Mouse (Mus musculus): ENCODE results near the gene Rsrc2.
"Not testable (repeated sequence)": the region's sequence is repeated elsewhere in the genome, so short reads cannot be mapped to it uniquely, and the experiment has no call there.

Rsrc2 gene

GRCm38 (mm10) chr5:123749065-123750064 lies at the start of gene Rsrc2, which contains the start of gene Kntc1:
Gene Rsrc2, minus strand, starts transcription at chr5:123749414.
Gene Kntc1, plus strand, starts transcription at chr5:123749716.
- DNase-seq (ENCODE audit: low read depth), result peak; percentile 99

- no peak for DNase-seq (ENCODE audit: low read depth)
Measured at GRCm38 (mm10) chr5:123793081-123793480, 43.9 kb upstream of the Rsrc2 start.

GRCm38 (mm10) chr5:123788976-123789375 lies 39.8 kb upstream of the Rsrc2 start:
- no peak for DNase-seq (ENCODE audit: low read depth)

- no peak for DNase-seq (ENCODE audit: low read depth)
Measured at GRCm38 (mm10) chr5:123781864-123782263, 32.6 kb upstream of the Rsrc2 start.

GRCm38 (mm10) chr5:123780716-123781115 lies 31.5 kb upstream of the Rsrc2 start:
- no peak for DNase-seq (ENCODE audit: low read depth)

- DNase-seq (ENCODE audit: low read depth), result no peak
Measured at GRCm38 (mm10) chr5:123773441-123773840, 24.2 kb upstream of the Rsrc2 start.

GRCm38 (mm10) chr5:123766455-123766854 lies 17.2 kb upstream of the Rsrc2 start:
- DNase-seq (ENCODE audit: low read depth), result not testable (repeated sequence)

- DNase-seq (ENCODE audit: low read depth), result no peak
Measured at GRCm38 (mm10) chr5:123765506-123765905, 16.3 kb upstream of the Rsrc2 start.

- DNase-seq (ENCODE audit: low read depth), result no peak
Measured at GRCm38 (mm10) chr5:123748339-123749064, 712 bp downstream of the Rsrc2 start.

- DNase-seq (ENCODE audit: low read depth), result no peak
Measured at GRCm38 (mm10) chr5:123747604-123748003, 1.6 kb downstream of the Rsrc2 start.

GRCm38 (mm10) chr5:123746253-123746652 lies 3.0 kb downstream of the Rsrc2 start:
- DNase-seq (ENCODE audit: low read depth), result no peak

GRCm38 (mm10) chr5:123744358-123744757 lies 4.9 kb downstream of the Rsrc2 start:
- DNase-seq (ENCODE audit: low read depth), result no peak

- DNase-seq (ENCODE audit: low read depth), result no peak
Measured at GRCm38 (mm10) chr5:123730981-123731380, 18.2 kb downstream of the Rsrc2 start.

GRCm38 (mm10) chr5:123723816-123724215 lies 25.4 kb downstream of the Rsrc2 start:
- not testable (repeated sequence) for DNase-seq (ENCODE audit: low read depth)

GRCm38 (mm10) chr5:123720328-123721311 lies 28.6 kb downstream of the Rsrc2 start, which contains the start of gene Zcchc8:
Gene Zcchc8, minus strand, starts transcription at chr5:123721100.
- peak; percentile 98 for DNase-seq (ENCODE audit: low read depth)

- DNase-seq (ENCODE audit: low read depth), result no peak
Measured at GRCm38 (mm10) chr5:123714622-123715021, 34.6 kb downstream of the Rsrc2 start.

GRCm38 (mm10) chr5:123713782-123714181 lies 35.4 kb downstream of the Rsrc2 start:
- DNase-seq (ENCODE audit: low read depth), result no peak

- DNase-seq (ENCODE audit: low read depth), result no peak
Measured at GRCm38 (mm10) chr5:123709571-123709970, 39.6 kb downstream of the Rsrc2 start.

- no peak for DNase-seq (ENCODE audit: low read depth)
Measured at GRCm38 (mm10) chr5:123708598-123708997, 40.6 kb downstream of the Rsrc2 start.

- DNase-seq (ENCODE audit: low read depth), result no peak
Measured at GRCm38 (mm10) chr5:123700625-123701024, 48.6 kb downstream of the Rsrc2 start.

GRCm38 (mm10) chr5:123699198-123699597 lies 50.0 kb downstream of the Rsrc2 start:
- DNase-seq (ENCODE audit: low read depth), result peak; percentile 74
